Mouse (Mus musculus) large intestine, adult 2 months (tissue): ENCODE results near the gene Elfn2. TPM values are rescaled to one million over a fixed set of nuclear protein-coding genes. Genes with fewer than 3 reads are reported as not detected.

ENCODE experiments used
- DNase-seq: peaks from one replicate; pipeline ENCODE4 v3.0.0-alpha.2; 2012; ENCODE audit warnings: low read depth, low spot score
- WGBS: fragments of 180-500 bp; shearing (Covaris S2); methylation state at CpG from one replicate; pipeline ENCODE4 v1.1.7; 2018; 5-methylcytosine and 5-hydroxymethylcytosine counted together
- polyA plus RNA-seq: library from polyadenylated mRNA; depleted of rRNA; stranded (reverse); fragments of >200 nt; gene quantifications from 2 replicates; pipeline ENCODE4 v1.2.3, GENCODE M21; 2012; rRNA removed

Gene Elfn2
- polyA plus RNA-seq, 1 experiment = 0.24 TPM

- no peak for DNase-seq
- 92% methylated on average over 5 of the region's 5 CpGs for WGBS
Measured at GRCm38 (mm10) chr15:78633413-78633812, 85.2 kb downstream of the Elfn2 start.

- 70% methylated on average over 2 of the region's 2 CpGs for WGBS
- DNase-seq = no peak
Measured at GRCm38 (mm10) chr15:78632387-78632786, 86.2 kb downstream of the Elfn2 start.

GRCm38 (mm10) chr15:78626285-78626684 lies 92.3 kb downstream of the Elfn2 start:
- WGBS = 81% methylated on average over 13 of the region's 13 CpGs

GRCm38 (mm10) chr15:78624961-78625360 lies 93.6 kb downstream of the Elfn2 start:
- DNase-seq = no peak
- WGBS = 40% methylated on average over 3 of the region's 3 CpGs

More at GRCm38 (mm10) chr15:78626285-78626684, 92.3 kb downstream of the Elfn2 start:
- DNase-seq = no peak

- WGBS = 25% methylated on average over 13 of the region's 13 CpGs
- DNase-seq = peak; percentile 13
Measured at GRCm38 (mm10) chr15:78624431-78624950, 94.1 kb downstream of the Elfn2 start.

GRCm38 (mm10) chr15:78623426-78623825 lies 95.1 kb downstream of the Elfn2 start:
- 16% methylated on average over 5 of the region's 5 CpGs for WGBS

More at GRCm38 (mm10) chr15:78623426-78623825, 95.1 kb downstream of the Elfn2 start:
- DNase-seq = peak; percentile 11

Other genes with a start within 250 kb of the Elfn2 start
- 9.6 and 12.4 TPM in 2 replicates for gene Il2rb, start 223.5 kb downstream of the Elfn2 start, polyA plus RNA-seq
- 12.7 and 13.4 TPM in 2 replicates for gene C1qtnf6, start 187.4 kb downstream of the Elfn2 start, polyA plus RNA-seq
- gene Sstr3, start 174.1 kb downstream of the Elfn2 start, polyA plus RNA-seq = 0.51 and 0.82 TPM in 2 replicates
- 137 and 139 TPM in 2 replicates for gene Rac2, start 146.0 kb downstream of the Elfn2 start, polyA plus RNA-seq
- 13.0 and 16.3 TPM in 2 replicates for gene Cyth4, start 121.7 kb downstream of the Elfn2 start, polyA plus RNA-seq
- 8.6 and 8.8 TPM in 2 replicates for gene Mfng, start 54.7 kb upstream of the Elfn2 start, polyA plus RNA-seq
- 19.4 and 24.2 TPM in 2 replicates for gene Card10, start 84.3 kb upstream of the Elfn2 start, polyA plus RNA-seq
- 21.1 and 25.7 TPM in 2 replicates for gene Cdc42ep1, start 123.9 kb upstream of the Elfn2 start, polyA plus RNA-seq
- 4,393 and 4,778 TPM in 2 replicates for gene Lgals2, start 136.8 kb upstream of the Elfn2 start, polyA plus RNA-seq
- gene Gga1, start 158.4 kb upstream of the Elfn2 start, polyA plus RNA-seq = 62.7 and 72.9 TPM in 2 replicates
- gene Gm49510, start 180.9 kb upstream of the Elfn2 start, polyA plus RNA-seq = 0.11 and 0.14 TPM in 2 replicates
- gene Sh3bp1, start 181.0 kb upstream of the Elfn2 start, polyA plus RNA-seq = 24.7 and 35.2 TPM in 2 replicates
- gene Pdxp, start 195.1 kb upstream of the Elfn2 start, polyA plus RNA-seq = 3.6 and 4.0 TPM in 2 replicates
- gene Lgals1, start 208.0 kb upstream of the Elfn2 start, polyA plus RNA-seq = 233 and 310 TPM in 2 replicates
- gene Nol12, start 216.2 kb upstream of the Elfn2 start, polyA plus RNA-seq = 18.9 and 19.6 TPM in 2 replicates
- gene Triobp, start 229.0 kb upstream of the Elfn2 start, polyA plus RNA-seq = 45.2 and 70.2 TPM in 2 replicates